Mouse (Mus musculus): ENCODE data around the gene Trim69. TPM values are rescaled to one million over a fixed set of nuclear protein-coding genes. Genes with fewer than 3 reads are reported as not detected.
"Not testable (repeated sequence)": the region's sequence is repeated elsewhere in the genome, so short reads cannot be mapped to it uniquely, and the experiment has no call there.

Gene Trim69
- total RNA-seq, 2 experiments from 2014 or later, result not detected

GRCm38 (mm10) chr2:122186751-122187150 is 26.3 kb downstream of the Trim69 start:
- intact Hi-C loops (cut with DNase I), result no loop called here
- no peak for DNase-seq (ENCODE audit: extremely low spot score in 1 of 2, low spot score in 2 of 2)

- intact Hi-C loops (cut with DNase I), result loop anchor here (5.0 to 10.0 kb wide), 3 partner anchors 110 to 433 kb away; no protein-coding TSS in a partner anchor
- no peak for DNase-seq (ENCODE audit: extremely low spot score in 1 of 2, low spot score in 2 of 2)
These were observed 31.3 kb downstream of the Trim69 start for GRCm38 (mm10) chr2:122191849-122192248.

GRCm38 (mm10) chr2:122194509-122194929 is 34.0 kb downstream of the Trim69 start:
- peak; percentile 27 to 50 for DNase-seq (ENCODE audit: extremely low spot score in 1 of 2, low spot score in 2 of 2)
- intact Hi-C loops (cut with DNase I), result loop anchor here (2.0 to 10.0 kb wide), 4 partner anchors 48 to 430 kb away; no protein-coding TSS in a partner anchor

GRCm38 (mm10) chr2:122201501-122201900 is 41.0 kb downstream of the Trim69 start:
- intact Hi-C loops (cut with DNase I), result no loop called here
- no peak for DNase-seq (ENCODE audit: extremely low spot score in 1 of 2, low spot score in 2 of 2)

- DNase-seq (ENCODE audit: extremely low spot score in 1 of 2, low spot score in 2 of 2), result no peak
- intact Hi-C loops (cut with DNase I), result no loop called here
These were observed 46.1 kb downstream of the Trim69 start for GRCm38 (mm10) chr2:122206440-122207107.

- intact Hi-C loops (cut with DNase I), result no loop called here
- no peak for DNase-seq (ENCODE audit: extremely low spot score in 1 of 2, low spot score in 2 of 2)
These were observed 50.2 kb downstream of the Trim69 start for GRCm38 (mm10) chr2:122210534-122211228.

- DNase-seq (ENCODE audit: extremely low spot score in 1 of 2, low spot score in 2 of 2); intact Hi-C loops (cut with DNase I): not testable (repeated sequence)
These were observed 56.6 kb downstream of the Trim69 start for GRCm38 (mm10) chr2:122217075-122217474.

- intact Hi-C loops (cut with DNase I), result no loop called here
These were observed 57.7 kb downstream of the Trim69 start for GRCm38 (mm10) chr2:122218234-122218633.

GRCm38 (mm10) chr2:122221378-122221777 is 60.9 kb downstream of the Trim69 start:
- intact Hi-C loops (cut with DNase I), result no loop called here
- DNase-seq (ENCODE audit: extremely low spot score in 1 of 2, low spot score in 2 of 2), result no peak

More at GRCm38 (mm10) chr2:122218234-122218633, 57.7 kb downstream of the Trim69 start:
- no peak for DNase-seq (ENCODE audit: extremely low spot score in 1 of 2, low spot score in 2 of 2)

GRCm38 (mm10) chr2:122221798-122222197 is 61.3 kb downstream of the Trim69 start:
- intact Hi-C loops (cut with DNase I), result no loop called here
- DNase-seq (ENCODE audit: extremely low spot score in 1 of 2, low spot score in 2 of 2), result no peak

- intact Hi-C loops (cut with DNase I), result no loop called here
- DNase-seq (ENCODE audit: extremely low spot score in 1 of 2, low spot score in 2 of 2), result no peak
These were observed 61.8 kb downstream of the Trim69 start for GRCm38 (mm10) chr2:122222272-122222671.

GRCm38 (mm10) chr2:122223654-122224053 is 63.2 kb downstream of the Trim69 start:
- no peak for DNase-seq (ENCODE audit: extremely low spot score in 1 of 2, low spot score in 2 of 2)
- intact Hi-C loops (cut with DNase I), result no loop called here

Other genes with a start within 250 kb of the Trim69 start
- 10 to 100 TPM; 36.7 to 39.2 TPM for gene Ctdspl2, start 204.7 kb upstream of the Trim69 start, total RNA-seq (2021)
- under 1 TPM; 0.16 to 0.47 TPM for gene Mageb3, start 204.6 kb upstream of the Trim69 start, total RNA-seq (2021)
- gene Eif3j1, start 132.2 kb upstream of the Trim69 start, total RNA-seq (2021), result 10 to 100 TPM; 22.1 to 24.5 TPM
- 10 to 100 TPM; 19.8 to 20.4 TPM for gene Spg11, start 42.3 kb upstream of the Trim69 start, total RNA-seq (2021)
- gene B2m, start 13.0 kb upstream of the Trim69 start, total RNA-seq (2021), result 10 to 100 TPM; 72.1 to 76.8 TPM
- gene Patl2, start 25.5 kb downstream of the Trim69 start, total RNA-seq (2021), result under 1 TPM in 1 of 2 experiments, not detected in 1; 0.14 TPM
- gene Terb2, start 25.6 kb downstream of the Trim69 start, total RNA-seq (2021), result not detected
- gene Sord, start 74.0 kb downstream of the Trim69 start, total RNA-seq (2021), result 10 to 100 TPM; 15.0 to 16.3 TPM
- gene Duox2, start 137.7 kb downstream of the Trim69 start, total RNA-seq (2021), result under 1 TPM in 1 of 2 experiments, not detected in 1; 0.26 TPM
- under 1 TPM; 0.22 to 0.34 TPM for gene Duoxa2, start 138.2 kb downstream of the Trim69 start, total RNA-seq (2021)
- under 1 TPM; 0.21 to 0.39 TPM for gene Duoxa1, start 153.0 kb downstream of the Trim69 start, total RNA-seq (2021)
- gene Duox1, start 155.0 kb downstream of the Trim69 start, total RNA-seq (2021), result under 1 TPM; 0.15 to 0.26 TPM
- gene Shf, start 208.5 kb downstream of the Trim69 start, total RNA-seq (2021), result 10 to 100 TPM; 64.8 to 72.7 TPM